Mouse (Mus musculus) heart, postnatal 10 days (tissue): ENCODE measurements around the gene Slc15a3. TPM values are rescaled to one million over a fixed set of nuclear protein-coding genes. Genes with fewer than 3 reads are reported as not detected.

Experiments used
- DNase-seq, 2 experiments: peaks; one replicate each; pipeline ENCODE4 v3.0.0; 2021
- intact Hi-C: fragments of 180-260 bp; cut with DNase I; formaldehyde crosslinking; loops from one replicate; pipeline ENCODE4 v1.15.1; 2025
- total RNA-seq, 2 experiments: library from RNA; stranded (reverse); gene quantifications; 2 replicates each; pipeline ENCODE4 v1.2.3; 2021

The Slc15a3 gene
- total RNA-seq, 2 experiments from 2014 or later = 2.6 to 3.0 TPM

DNA sequence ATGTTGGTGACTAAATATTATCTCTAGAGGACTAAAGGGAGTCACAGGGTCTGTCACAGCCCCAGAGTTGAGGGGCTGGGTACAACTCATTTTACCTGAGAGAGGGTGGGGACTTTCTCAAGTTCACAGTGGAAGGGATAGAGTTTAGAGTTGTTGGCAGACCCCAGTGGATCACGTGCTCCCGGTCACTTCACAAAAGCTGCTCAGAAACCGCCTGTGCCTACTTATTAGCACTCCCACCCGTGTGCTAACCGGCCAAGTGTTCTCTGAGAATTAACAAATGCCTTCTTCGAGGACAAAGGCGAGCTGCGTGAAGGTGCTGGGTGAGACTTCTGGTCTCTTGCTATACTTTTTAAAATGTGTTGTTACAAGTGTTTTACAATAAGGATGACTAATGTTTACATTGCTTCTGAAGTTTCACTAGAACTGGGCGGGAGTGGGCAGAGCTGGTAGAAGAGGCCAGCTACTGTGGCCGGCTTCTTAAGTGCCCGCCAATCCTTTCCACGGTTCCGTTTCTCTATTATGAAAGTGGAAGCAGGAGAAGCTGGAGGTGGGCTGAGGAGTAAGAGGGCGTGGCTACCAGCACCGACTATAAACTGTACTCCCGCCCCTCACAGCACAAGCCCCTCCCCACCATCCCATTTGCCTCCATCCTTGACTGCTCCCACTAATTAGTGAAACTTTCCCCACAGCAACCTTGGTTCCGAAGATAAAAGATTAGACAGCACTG, 21.1 kb upstream of the Slc15a3 start:
- no peak for DNase-seq
- intact Hi-C loops = no loop called here

DNA sequence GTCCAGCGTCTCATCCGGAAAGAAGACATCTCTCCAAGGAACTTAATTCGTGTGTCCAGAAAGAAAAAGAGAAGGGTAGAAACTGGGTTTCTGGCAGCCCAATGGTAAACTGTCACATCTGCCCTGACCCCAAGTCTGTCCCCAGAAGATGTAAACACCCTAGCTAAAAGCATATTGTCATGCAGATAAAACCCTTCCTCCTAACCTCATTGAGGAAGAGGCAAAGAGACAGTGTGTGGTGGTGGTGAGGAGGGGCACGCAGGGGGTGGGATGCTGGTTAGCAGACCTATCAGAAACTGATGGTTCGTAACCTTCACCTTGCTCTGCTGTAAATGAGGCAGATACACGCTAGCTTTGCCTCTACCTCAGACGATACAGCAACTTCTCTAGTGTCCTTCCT, 18.2 kb upstream of the Slc15a3 start:
- no peak for DNase-seq
- intact Hi-C loops = no loop called here

DNA sequence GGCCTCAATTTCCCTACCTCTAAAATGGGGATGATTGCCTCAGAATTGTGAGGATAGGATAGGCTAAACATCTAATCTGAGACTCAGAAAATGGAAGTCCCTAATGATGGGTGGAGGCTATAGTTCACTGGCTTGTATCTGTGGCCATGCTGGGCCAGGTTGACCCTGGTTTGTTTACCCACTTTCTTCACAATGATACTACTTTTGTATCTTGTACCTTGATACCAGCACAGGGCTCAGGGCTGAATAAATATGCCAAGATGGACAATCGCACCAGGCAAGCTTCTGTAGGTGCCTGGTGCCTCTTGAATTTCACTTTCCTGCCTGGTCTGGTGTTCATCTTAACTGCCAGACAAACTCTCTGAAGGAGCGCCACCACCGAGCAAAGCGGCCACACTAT, 17.0 kb upstream of the Slc15a3 start:
- intact Hi-C loops = no loop called here

DNA sequence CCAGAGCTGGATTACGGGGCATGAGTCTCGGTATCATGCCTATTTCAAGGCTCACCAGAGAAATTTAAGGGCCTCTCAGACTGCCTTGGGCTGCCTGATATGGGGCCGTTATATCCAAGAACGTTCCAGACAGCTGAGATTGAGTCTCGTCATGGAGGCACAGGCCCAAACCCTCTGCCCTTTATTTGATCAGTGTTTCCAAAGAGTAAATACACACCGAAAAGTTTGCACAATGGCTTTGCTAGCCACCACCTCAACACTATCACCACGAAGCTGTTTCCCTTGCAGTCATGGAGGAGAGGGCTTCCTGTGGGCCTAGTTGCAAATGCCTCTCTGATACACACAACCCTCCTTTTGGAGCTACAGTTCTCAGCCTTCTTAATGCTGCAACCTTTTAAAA, 15.5 kb upstream of the Slc15a3 start:
- DNase-seq = no peak
- intact Hi-C loops = no loop called here

More for the DNA sequence above, 17.0 kb upstream of the Slc15a3 start:
- DNase-seq = no peak

DNA sequence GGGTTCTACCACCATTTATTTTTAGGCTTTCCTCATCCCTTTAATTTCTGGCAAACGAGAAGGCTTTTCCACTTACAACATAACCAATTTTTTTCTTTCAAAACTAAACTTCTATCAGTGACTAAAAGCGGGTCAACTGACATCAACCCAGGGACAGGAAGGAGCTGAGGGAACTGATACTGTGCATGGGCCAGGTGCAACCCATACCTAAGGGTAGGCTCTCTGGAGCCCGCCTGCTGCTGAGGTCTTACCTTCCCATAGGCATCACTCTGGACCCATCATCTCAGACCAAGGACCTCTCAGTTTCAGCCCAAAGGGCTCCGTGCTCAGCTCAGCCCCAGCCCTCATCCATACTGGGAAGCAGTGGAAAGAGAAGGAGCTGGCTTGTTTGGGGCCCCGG, 11.2 kb upstream of the Slc15a3 start:
- DNase-seq = no peak
- intact Hi-C loops = no loop called here

DNA sequence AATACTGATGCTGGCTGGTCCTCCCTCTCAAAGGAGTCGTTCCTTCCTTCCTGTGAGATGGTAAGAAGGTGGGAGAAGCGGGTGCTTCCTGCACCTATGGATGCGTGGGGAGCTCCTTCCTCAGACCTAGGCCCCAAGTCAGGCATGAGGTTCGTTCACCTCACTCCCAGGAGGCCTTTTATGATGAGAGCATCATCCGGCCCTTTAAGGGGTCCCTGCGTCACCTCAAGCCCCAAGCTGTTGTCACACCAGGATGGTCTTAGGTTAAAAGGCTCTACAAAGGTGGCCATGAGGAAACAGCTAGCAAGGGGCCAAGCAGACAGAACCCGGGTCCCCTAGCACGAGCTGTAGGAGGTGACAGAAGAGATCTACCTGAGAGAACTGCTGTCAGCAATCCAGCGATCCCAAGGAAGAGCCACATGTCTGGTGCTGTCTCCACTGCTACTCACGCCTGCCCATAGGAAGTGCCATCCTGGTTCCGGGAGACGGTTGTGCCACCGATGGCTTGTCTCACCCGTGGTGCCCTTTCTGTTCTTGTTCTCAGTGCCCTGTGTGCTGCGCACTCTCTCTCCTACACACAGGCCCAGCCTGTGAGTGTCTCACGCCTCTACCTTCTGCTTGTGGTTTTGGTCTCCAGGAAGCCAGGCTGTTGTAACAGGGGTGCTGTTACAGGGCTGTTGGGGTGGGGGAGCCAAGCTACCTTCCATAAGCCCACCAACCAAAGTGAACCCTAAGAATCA, 9.9 kb upstream of the Slc15a3 start, which contains the start of gene Cd6:
Cd6 (minus strand) TSS at position 623 of the 740 bp plus-strand sequence.
- intact Hi-C loops = no loop called here
- DNase-seq = no peak

DNA sequence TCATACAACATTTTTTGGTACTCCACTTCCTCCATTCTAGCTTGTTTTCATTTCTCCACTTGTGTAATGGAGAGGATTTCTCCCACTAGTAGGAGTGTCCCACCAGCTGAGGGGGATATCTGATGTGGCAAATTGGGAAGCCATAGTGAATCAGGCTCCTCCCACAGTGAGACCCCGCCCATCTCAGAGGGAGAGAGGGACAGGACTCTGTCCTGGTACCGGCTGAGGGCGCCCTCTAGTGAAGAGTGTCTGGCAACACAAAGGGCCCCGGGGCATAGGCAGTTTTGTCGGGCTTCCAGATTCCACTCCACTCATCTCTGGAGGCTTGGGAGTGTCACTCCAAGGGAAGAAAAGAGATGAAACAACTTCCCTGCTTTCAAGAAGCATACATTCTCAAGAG, 8.1 kb upstream of the Slc15a3 start:
- peak; percentile 74 to 88 for DNase-seq
- intact Hi-C loops = loop anchor here (1.0 kb wide), 1 partner anchor 117 kb away; no protein-coding TSS in a partner anchor

DNA sequence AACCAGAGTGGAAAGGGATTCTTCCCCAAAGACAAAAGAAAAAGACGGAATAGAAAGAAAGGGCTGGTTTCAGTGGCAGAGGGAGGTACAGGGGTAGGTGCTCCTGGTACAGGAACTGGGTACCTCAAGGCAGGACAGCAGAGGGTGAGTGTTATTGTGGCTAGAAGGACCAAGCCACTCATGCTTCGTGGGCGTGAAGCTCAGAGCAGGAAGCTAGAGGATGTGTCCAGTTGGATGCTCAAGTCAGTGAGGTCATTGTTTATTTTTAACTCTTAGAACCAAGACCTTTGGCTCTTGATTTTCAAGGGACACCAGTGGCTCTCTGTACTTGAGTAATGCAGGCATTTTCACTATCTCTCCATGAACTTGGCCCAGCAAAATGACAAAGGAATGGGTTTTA, 7.5 kb upstream of the Slc15a3 start:
- intact Hi-C loops = no loop called here
- no peak for DNase-seq

DNA sequence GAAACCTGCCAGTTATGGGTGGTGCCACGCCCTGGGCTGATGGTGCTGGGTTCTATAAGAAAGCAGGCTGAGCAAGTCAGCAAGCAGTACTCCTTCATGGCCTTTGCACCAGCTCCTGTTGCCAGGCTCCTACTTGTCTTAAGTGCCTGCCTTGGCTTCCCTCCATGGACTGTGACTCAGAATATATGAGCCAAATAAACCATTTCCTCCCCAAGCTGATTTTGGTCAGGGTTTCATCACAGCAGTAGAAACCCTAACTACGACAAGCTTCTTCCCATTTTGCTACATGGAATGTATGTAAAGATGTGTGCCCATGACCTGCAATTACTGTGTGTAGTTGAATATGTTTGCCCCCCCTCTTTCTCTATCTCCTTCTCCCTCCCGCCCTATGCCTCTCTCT, 5.9 kb upstream of the Slc15a3 start:
- no peak for DNase-seq
- intact Hi-C loops = no loop called here

DNA sequence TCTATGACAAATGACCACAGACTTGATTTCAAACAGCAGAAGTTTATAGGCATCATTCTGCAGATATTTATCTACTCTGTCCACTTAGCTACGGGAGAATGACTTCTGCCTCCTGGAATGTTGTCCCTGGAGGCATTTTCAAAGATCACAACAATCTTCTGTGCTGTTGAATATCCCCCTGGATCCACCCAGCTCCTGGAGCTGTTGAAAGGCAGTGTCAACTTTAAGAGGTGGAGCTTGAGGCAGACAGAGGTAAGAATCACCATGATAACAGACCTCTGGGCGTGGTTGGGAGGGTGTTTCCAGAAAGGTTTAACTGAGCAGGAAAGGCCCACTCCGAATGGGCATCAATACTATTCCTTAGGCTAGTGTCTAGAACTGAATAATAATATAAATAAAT, 3.9 kb upstream of the Slc15a3 start:
- no peak for DNase-seq
- intact Hi-C loops = no loop called here

DNA sequence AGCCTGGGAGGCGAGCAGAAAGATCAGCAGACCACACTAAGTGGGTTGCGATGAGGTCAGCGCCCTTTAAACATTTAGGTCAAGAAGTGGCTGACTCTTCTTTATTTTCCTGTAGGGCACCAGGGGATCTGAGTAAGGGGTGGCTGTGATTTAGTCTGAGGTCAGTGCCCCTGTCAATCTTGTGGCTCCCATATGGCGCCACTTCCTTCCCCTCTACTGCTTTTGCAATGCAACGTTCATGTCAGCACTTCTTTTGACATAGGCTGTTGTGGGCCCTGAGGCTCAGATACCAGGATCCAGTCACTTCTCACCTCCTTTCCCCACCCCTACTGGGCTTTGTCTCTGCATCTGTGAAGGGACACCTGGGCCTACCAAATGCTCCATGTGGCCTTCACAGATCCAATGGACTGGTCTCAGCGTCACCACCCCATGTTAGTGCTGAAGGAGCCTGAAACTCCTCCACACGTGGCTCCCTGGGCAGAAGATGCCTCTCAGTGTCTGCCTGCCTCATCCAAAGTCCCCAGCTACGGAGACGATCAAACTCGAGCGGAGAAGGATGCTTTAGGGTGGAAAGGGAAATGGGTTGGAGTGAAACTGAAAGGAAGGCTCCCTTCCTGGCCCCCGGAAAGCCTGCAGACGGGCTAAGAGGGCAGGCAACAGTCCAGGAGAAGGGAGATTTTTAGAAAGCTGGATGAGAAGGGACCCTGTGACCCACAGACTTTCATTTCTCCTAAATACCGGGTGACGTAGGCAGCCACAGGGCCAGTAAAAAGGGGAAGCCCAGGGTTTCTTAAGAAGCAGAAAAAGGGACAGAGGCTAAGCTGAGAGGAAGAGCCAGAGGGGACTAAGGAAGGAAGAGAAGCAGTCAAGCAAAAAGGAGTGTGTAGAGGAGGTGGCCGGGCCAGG, 2.4 kb downstream of the Slc15a3 start:
- intact Hi-C loops = no loop called here
- DNase-seq = peak; percentile 57 to 58

DNA sequence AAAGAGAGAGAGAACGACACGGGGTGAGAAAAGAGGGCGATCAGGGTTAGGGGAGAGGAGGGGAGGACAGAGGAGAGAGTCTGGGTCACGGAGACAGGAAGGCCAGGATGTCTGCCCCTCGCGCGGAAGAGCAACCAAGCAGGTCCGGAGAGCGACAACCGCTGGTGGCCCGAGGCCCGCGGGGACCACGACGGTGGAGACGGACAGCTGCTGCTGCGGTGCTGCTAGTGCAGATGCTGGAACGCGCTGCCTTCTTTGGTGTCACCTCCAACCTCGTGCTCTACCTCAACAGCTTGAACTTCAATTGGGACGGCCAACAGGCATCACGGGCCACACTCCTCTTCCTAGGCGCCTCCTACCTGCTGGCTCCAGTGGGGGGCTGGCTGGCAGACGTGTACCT, 3.4 kb downstream of the Slc15a3 start:
- DNase-seq = no peak
- intact Hi-C loops = no loop called here

DNA sequence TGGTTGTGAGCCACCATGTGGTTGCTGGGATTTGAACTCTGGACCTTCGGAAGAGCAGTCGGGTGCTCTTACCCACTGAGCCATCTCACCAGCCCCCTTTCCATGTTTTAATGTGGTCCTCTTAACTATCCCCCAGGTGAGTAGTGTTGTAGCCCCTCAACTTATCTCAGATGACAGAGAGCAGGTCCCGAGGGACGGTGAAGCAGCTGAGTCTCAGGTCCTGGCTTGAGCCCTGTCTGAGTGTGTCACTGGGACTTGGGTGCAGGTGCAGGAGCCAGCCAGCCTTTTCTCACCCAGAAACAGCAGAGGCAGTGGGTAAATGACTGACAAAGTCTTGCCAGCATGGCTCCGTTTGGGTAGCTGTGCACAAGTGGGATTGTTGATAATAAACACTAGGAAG, 4.7 kb downstream of the Slc15a3 start:
- no peak for DNase-seq
- intact Hi-C loops = no loop called here

DNA sequence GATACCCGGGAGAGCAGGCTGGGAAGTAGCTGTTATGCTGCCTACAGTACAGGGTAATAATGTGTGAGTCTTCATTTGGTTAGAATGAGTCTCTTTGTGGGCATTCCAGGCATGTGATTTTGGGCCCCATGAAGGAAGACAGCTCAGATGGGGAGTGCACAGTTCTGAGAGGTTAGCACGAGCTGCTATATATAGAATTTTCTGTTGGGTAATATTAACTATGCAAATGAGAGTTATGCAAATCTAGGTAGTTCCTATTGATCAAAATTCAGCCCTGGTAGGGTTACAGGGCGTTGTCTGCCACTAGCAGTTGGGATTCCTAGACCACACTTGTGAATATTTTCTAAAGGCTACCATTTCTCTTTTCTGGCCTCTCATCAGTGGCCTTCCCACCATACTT, 5.9 kb downstream of the Slc15a3 start:
- no peak for DNase-seq
- intact Hi-C loops = no loop called here

DNA sequence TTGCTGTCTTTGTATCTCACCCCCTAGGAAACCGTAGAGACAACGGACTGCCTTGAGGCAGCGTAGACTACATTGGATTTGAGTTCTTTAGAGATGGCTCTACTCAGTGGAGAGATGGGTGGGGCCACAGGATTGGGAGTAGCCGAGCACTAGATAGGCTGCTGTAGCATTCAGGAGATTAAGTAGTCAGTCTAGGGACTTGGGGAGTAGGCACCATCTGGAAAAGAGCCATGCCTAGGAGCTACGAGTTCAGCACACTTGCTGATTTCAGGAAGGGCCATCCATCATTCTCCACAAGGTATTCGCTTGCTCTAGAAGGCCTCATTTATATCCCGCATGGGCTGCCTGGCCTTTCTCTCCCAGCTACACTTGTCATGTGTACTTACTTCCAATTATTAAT, 6.6 kb downstream of the Slc15a3 start:
- intact Hi-C loops = no loop called here
- no peak for DNase-seq

DNA sequence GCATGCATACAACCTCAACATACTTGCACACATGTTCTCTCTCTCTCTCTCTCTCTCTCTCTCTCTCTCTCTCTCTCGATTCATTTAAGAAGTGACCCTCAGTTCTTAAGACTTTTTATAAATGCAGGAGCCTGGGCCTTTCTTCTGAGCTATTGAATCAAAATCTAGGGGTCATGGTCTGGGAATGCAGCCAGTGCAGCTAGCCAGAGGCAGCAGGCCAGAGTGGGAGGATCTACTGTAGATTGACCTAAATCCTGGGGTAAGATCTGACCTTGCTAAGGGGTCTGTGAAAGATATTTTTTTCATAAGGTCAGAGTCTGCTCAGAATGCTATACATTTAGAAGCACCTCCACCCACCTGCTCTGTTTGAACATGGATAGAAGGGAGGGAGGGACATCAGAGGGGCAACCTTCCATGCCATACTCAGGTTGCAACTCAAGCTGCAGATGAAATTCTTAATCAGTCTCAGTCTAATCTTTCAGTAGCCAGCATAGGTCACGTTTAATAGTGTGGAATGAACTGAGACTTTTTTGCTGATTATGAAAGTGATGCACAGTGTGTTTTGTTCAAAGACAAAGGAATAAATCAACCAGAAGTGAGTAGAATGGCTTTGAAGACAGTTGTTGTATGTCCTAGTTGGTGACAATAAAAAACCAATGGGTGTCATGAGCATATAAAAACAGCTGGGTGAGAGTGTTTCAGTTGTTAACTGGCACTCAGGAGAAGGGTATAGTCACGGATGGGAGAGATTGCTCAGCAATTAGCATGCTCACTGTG, 8.0 kb downstream of the Slc15a3 start:
- peak; percentile 72 to 76 for DNase-seq
- intact Hi-C loops = no loop called here

DNA sequence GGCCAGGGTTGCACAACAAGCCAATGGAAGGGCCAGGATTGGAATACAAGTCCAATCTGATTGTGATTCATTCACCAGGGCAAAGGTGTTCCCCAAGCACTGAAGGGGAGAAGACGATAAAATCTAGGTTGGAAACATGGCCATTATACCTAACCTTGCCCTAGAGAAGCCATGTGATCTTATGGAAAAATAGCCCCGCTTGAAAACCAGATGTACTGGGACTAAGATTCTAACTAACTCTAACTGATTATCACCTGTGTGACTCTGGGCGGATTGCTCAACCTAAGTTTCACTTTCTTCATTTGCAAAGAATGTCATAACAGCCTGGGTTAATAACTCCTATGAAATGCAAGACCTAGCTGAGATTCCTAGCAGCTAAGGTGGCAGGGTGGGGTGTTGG, 15.9 kb downstream of the Slc15a3 start:
- DNase-seq = no peak
- intact Hi-C loops = no loop called here

DNA sequence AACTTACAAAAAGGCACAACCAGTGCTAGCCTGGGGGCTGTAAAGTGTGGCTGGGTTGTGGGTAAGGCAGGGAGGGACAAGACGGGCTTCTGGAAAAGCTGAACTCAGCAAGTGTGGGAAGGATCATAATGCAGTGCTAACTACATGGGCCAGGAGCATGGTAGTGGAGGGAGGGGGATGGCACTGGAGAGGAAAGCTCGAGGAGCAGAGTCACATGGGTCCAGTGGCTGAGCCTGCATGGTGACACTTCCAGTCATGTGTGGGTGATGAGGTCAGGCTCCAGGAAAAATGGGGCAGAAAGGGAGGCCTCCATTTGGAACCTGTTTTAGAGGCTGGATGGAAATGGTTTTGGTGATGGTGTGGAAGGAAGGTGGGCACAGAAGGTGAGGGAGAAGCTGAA, 17.0 kb downstream of the Slc15a3 start:
- intact Hi-C loops = no loop called here
- DNase-seq = no peak

DNA sequence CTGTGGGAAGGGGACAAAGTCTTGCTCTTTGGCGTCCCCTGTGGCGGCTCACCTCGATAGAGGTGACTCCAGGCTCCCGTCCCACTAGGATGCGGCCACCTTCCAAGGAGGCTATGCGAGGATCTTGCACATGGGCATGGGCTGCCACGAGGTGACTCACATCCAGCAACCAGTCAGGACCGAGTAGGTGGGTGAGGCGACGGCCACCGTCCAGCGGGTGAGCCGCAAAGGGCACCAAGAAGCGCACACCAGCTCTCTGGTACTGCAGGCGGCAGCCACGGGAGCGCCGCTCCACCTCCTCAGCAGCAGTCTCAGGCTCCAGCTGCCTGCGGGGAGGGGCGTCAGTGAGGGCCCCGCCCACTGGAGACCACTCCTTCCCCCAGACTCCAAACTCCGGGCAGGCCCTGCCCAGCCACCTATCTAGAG, 20.6 kb downstream of the Slc15a3 start:
- no peak for DNase-seq
- intact Hi-C loops = no loop called here

DNA sequence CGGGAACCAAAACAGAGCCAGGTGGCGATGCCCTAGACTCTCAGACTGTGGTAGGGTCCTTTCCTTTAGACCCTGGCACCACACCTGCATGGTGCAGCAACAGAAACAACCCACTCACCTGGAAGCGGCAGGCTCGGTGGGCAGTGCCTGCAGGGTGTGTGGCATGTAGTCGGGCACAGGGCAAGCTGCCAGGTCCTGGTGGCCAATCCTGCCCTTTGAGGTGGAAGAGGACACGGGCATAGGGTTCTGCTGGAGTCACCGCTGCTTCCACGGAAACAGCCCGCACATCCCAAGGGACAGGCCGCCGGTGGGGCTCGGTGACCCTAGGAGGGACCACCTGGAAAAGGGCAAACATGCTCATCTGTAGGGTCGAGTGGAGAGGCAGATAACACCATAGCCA, 26.8 kb downstream of the Slc15a3 start:
- DNase-seq = no peak
- intact Hi-C loops = no loop called here
